Mouse (Mus musculus) testis, adult 2 months (tissue): ENCODE data around the gene Spen. TPM values are rescaled to one million over a fixed set of nuclear protein-coding genes. Genes with fewer than 3 reads are reported as not detected.

ENCODE experiments used
- H3K27ac ChIP-seq: fragments of 200-500 bp; 2 replicates; pipeline ENCODE4 v1.5.1; 2012; ENCODE audit warnings: low read depth, low read length; ENCODE audit not compliant: control insufficient read depth, insufficient read depth
- H3K27me3 ChIP-seq: fragments of 200-500 bp; 2 replicates; pipeline ENCODE4 v1.6.1; 2012; ENCODE audit warnings: mild to moderate bottlenecking, low read length, moderate library complexity; ENCODE audit not compliant: control insufficient read depth, insufficient read depth
- H3K36me3 ChIP-seq: fragments of 200-500 bp; 2 replicates; pipeline ENCODE4 v1.6.1; 2012; ENCODE audit warnings: mild to moderate bottlenecking, low read length; ENCODE audit not compliant: control insufficient read depth, insufficient read depth
- H3K4me1 ChIP-seq: fragments of 200-500 bp; 2 replicates; pipeline ENCODE4 v1.6.1; 2012; ENCODE audit warnings: low read length; ENCODE audit not compliant: control insufficient read depth, insufficient read depth
- H3K4me3 ChIP-seq: fragments of 200-500 bp; 2 replicates; pipeline ENCODE4 v1.5.1; 2012; ENCODE audit warnings: low read depth, mild to moderate bottlenecking, low read length, moderate library complexity, mixed read lengths; ENCODE audit not compliant: control insufficient read depth
- CTCF ChIP-seq: fragments of 200-500 bp; IDR thresholded peaks from 2 replicates; pipeline ENCODE4 v1.5.1; 2012; ENCODE audit warnings: low read depth, mild to moderate bottlenecking, inconsistent platforms, low read length, moderate library complexity; ENCODE audit not compliant: control insufficient read depth, insufficient read depth, insufficient replicate concordance
- POLR2A ChIP-seq: fragments of 200-500 bp; IDR thresholded peaks from 2 replicates; pipeline ENCODE4 v1.6.1; 2012; ENCODE audit warnings: low read depth, mild to moderate bottlenecking, inconsistent platforms, low read length, moderate library complexity; ENCODE audit not compliant: control insufficient read depth
- polyA plus RNA-seq: library from polyadenylated mRNA; depleted of rRNA; stranded (reverse); fragments of >200 nt; gene quantifications from 2 replicates; pipeline ENCODE4 v1.2.3, GENCODE M21; 2012

Spen gene
- polyA plus RNA-seq, 1 experiment, result 16.9 TPM

GRCm38 (mm10) chr4:141463472-141463871, 74.9 kb downstream of the Spen start:
- Histone ChIP-seq H3K27me3 (no peaks in the 10 kb centered on the region), H3K27ac (no peak overlapping the region), H3K4me1 (no peaks in the 10 kb centered on the region), H3K36me3 (peaks cover 2% of the 10 kb centered on the region), H3K4me3 (no peak overlapping the region)
- no peak for TF ChIP-seq POLR2A
- TF ChIP-seq CTCF, result no peak

- Histone ChIP-seq H3K4me1 (no peaks in the 10 kb centered on the region), H3K27me3 (no peaks in the 10 kb centered on the region), H3K4me3 (no peak overlapping the region), H3K27ac (no peak overlapping the region), H3K36me3 (peaks cover 2% of the 10 kb centered on the region)
- TF ChIP-seq POLR2A (no peak), CTCF (no peak)
These were observed 76.8 kb downstream of the Spen start for GRCm38 (mm10) chr4:141461576-141461975.

- TF ChIP-seq CTCF (no peak), POLR2A (no peak)
- Histone ChIP-seq H3K27ac (no peak overlapping the region), H3K27me3 (no peaks in the 10 kb centered on the region), H3K36me3 (peaks cover 2% of the 10 kb centered on the region), H3K4me3 (no peak overlapping the region), H3K4me1 (no peaks in the 10 kb centered on the region)
These were observed 77.3 kb downstream of the Spen start for GRCm38 (mm10) chr4:141461088-141461487.

GRCm38 (mm10) chr4:141460481-141460880, 77.9 kb downstream of the Spen start:
- peaks cover 2% of the 10 kb centered on the region for H3K36me3 ChIP-seq
- H3K27me3 ChIP-seq, result no peaks in the 10 kb centered on the region
- H3K4me3 ChIP-seq, result no peak overlapping the region
- H3K27ac ChIP-seq, result no peak overlapping the region
- no peaks in the 10 kb centered on the region for H3K4me1 ChIP-seq
- no peak for TF ChIP-seq POLR2A
- TF ChIP-seq CTCF, result no peak

- Histone ChIP-seq H3K27me3 (no peaks in the 10 kb centered on the region), H3K36me3 (peaks cover under 1% of the 10 kb centered on the region), H3K4me1 (no peaks in the 10 kb centered on the region), H3K4me3 (no peak overlapping the region), H3K27ac (no peak overlapping the region)
- TF ChIP-seq CTCF, result no peak
- no peak for TF ChIP-seq POLR2A
These were observed 78.6 kb downstream of the Spen start for GRCm38 (mm10) chr4:141459766-141460165.

GRCm38 (mm10) chr4:141458888-141459287, 79.5 kb downstream of the Spen start:
- Histone ChIP-seq H3K27ac (no peak overlapping the region), H3K36me3 (no peaks in the 10 kb centered on the region), H3K4me1 (no peaks in the 10 kb centered on the region), H3K27me3 (no peaks in the 10 kb centered on the region), H3K4me3 (no peak overlapping the region)
- TF ChIP-seq CTCF (no peak), POLR2A (no peak)

GRCm38 (mm10) chr4:141458236-141458635, 80.2 kb downstream of the Spen start:
- no peaks in the 10 kb centered on the region for H3K36me3 ChIP-seq
- no peaks in the 10 kb centered on the region for H3K27me3 ChIP-seq
- no peak overlapping the region for H3K4me3 ChIP-seq
- no peak overlapping the region for H3K27ac ChIP-seq
- TF ChIP-seq POLR2A, result no peak
- no peak for TF ChIP-seq CTCF
- H3K4me1 ChIP-seq, result no peaks in the 10 kb centered on the region
